Mouse (Mus musculus): ENCODE results near the gene Fah. TPM values are rescaled to one million over a fixed set of nuclear protein-coding genes. Genes with fewer than 3 reads are reported as not detected.

The Fah gene
- polyA plus RNA-seq, 1 experiment from 2014 or later = 5.3 TPM

DNA sequence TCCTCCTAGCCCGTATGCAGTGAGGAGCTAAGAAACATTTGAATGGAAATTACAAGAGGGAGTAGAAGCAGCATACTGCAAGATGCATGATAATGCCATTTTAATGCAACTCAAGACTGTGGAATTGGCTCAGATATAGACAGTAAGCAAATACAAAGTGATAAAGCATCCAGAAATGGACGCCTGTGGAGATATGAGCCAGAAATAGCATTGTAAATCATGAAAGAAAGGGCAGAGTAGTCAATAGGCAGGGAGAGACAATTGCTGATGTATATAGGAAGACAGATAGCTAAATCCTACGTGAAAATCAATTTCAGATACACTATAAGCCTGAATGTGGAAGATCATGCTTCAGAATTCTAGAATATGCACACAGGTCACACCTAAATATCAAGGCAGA is 51.2 kb downstream of the Fah start:
- no peaks in the 10 kb centered on the region for H3K27me3 ChIP-seq

DNA sequence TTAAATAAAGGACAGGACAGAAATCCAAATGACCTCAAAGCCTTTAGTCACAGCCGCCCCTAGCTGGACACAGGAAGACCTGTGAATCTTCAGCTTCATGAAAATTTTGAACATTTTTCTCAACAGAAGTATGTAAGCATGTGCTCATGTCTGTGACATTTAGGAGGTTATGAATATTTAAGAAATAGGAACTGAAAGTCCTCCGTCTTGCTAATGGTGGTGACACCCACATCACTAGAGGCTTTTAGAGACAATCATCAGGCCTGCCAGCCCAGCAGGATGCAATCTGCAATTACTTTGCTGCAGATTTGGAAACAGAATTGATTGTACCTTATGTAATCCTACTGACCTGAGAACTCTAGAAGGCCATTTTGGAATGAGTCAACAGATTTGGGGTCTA is 55.0 kb downstream of the Fah start:
- WGBS = 86% methylated on average over 2 of the region's 2 CpGs
- no peak overlapping the region for H3K27ac ChIP-seq (replicated peaks)
- no peaks in the 10 kb centered on the region for H3K9me3 ChIP-seq
- no peak overlapping the region for H3K9ac ChIP-seq (replicated peaks)
- no peaks in the 10 kb centered on the region; the same call in 1 of the 2 replicates for H3K4me1 ChIP-seq
- H3K4me3 ChIP-seq = no peak overlapping the region
- H3K4me2 ChIP-seq (replicated peaks) = no peak overlapping the region
- H3K27me3 ChIP-seq = no peaks in the 10 kb centered on the region
- no peaks in the 10 kb centered on the region for H3K36me3 ChIP-seq
- ATAC-seq (ENCODE audit: low FRiP score, low read depth) = no peak

More for the DNA sequence above, 51.2 kb downstream of the Fah start:
- no peak overlapping the region for H3K4me3 ChIP-seq
- H3K9ac ChIP-seq (replicated peaks) = no peak overlapping the region
- no peak for ATAC-seq (ENCODE audit: low FRiP score, low read depth)
- no peaks in the 10 kb centered on the region; the same call in 1 of the 2 replicates for H3K4me1 ChIP-seq
- WGBS = 65% methylated on average over 3 of the region's 3 CpGs
- no peaks in the 10 kb centered on the region for H3K36me3 ChIP-seq
- no peak overlapping the region for H3K27ac ChIP-seq (replicated peaks)
- H3K9me3 ChIP-seq = no peaks in the 10 kb centered on the region
- H3K4me2 ChIP-seq (replicated peaks) = no peak overlapping the region

DNA sequence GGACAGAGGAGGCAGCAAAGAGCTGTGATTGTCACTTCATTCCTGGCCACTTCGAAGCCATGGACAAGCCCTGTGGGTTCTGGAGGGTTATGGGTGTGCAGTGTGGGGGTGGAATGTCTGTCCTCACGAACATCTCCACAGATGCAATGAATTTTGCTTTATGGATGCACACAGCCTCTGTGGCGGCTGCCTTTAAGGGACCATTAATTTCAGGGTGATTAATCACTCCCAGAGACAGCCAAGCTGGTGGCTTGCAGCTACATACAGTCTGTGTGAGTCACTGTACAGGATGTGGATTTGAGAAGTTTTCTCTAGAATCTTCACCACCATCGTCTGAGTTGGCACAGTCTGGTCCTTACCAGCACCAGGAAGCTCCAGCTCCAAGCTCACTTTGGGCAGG is 59.9 kb downstream of the Fah start:
- 82% methylated on average over 4 of the region's 4 CpGs for WGBS
- Histone ChIP-seq H3K36me3 (no peaks in the 10 kb centered on the region), H3K4me1 (no peaks in the 10 kb centered on the region), H3K27me3 (no peaks in the 10 kb centered on the region), H3K4me3 (no peak overlapping the region), H3K9me3 (no peaks in the 10 kb centered on the region), H3K9ac (replicated peaks) (no peak overlapping the region), H3K4me2 (replicated peaks) (no peak overlapping the region), H3K27ac (replicated peaks) (no peak overlapping the region)
- no peak for ATAC-seq (ENCODE audit: low FRiP score, low read depth)

DNA sequence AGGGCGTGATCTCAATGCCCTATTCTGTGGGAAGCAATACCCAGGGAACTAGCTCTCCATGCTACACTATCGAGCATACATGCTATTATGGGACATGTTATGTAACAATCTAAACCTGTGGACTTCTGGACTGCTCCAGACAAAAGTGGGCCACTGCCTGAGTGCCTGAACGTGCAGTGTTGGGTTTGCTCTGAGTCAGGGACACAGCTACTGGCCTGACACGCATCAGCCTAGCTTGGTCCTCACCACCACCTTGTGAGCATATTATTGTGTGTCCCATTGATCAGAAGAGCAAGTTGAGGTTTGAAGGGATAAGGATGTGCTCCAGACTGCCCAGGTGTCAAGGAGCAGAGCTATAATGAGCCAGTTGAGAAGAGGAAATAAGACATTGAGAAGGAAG is 61.6 kb downstream of the Fah start:
- ATAC-seq (ENCODE audit: low FRiP score, low read depth) = no peak
- Histone ChIP-seq H3K4me2 (replicated peaks) (no peak overlapping the region), H3K9ac (replicated peaks) (no peak overlapping the region), H3K9me3 (no peaks in the 10 kb centered on the region), H3K4me3 (no peak overlapping the region), H3K27ac (replicated peaks) (no peak overlapping the region), H3K36me3 (no peaks in the 10 kb centered on the region), H3K4me1 (no peaks in the 10 kb centered on the region), H3K27me3 (no peaks in the 10 kb centered on the region)
- WGBS = 89% methylated on average over 4 of the region's 4 CpGs

Other genes with a start within 250 kb of the Fah start
- 67.1 and 77.6 TPM in 2 replicates for gene Arnt2, start 196.5 kb downstream of the Fah start, polyA plus RNA-seq (2016; fragmentation: Nextera tagmentation; extraction: Ambion mirVana)
- 0.56 and 0.91 TPM in 2 replicates for gene Gm2115, start 77.8 kb downstream of the Fah start, polyA plus RNA-seq (2016; fragmentation: Nextera tagmentation; extraction: Ambion mirVana)
- gene Zfand6, start 83.2 kb upstream of the Fah start, polyA plus RNA-seq (2016; fragmentation: Nextera tagmentation; extraction: Ambion mirVana) = 217 and 224 TPM in 2 replicates
- gene Olfr291, start 246.8 kb upstream of the Fah start, polyA plus RNA-seq (2016; fragmentation: Nextera tagmentation; extraction: Ambion mirVana) = not detected in 2 replicates